In genomic region chr17:50409271-50409670, GRCm38 (mm10) we compare ENCODE assay signal across 25 mouse cellular contexts.
DNase-seq lines count a peak whose midpoint lies in the region; ATAC-seq lines count a peak whose summit lies in the region.
"Had no signal": no experiment of that assay in that cellular context is flagged by ENCODE, and none has a peak within 500 bp of the region (broad histone marks: within the 10 kb centered on the region; RNA-seq: fewer than 3 reads in every experiment).

No protein-coding gene starts in this region.

- H3K27ac ChIP-seq in heart, embryonic 10.5 days = no peak overlapping the region
- H3K27ac ChIP-seq in embryonic facial prominence, embryonic 10.5 days (replicated peaks) = peak overlapping the region; percentile 84; the same call in 1 of the 2 replicates
- H3K27ac ChIP-seq: forebrain, embryonic 13.5 days; heart, embryonic 13.5 days; hindbrain, embryonic 14.5 days; hindbrain, postnatal 0 days had no signal

- WGBS in heart, embryonic 10.5 days = 92% methylated on average over 3 of the region's 3 CpGs
- 95% methylated on average over 3 of the region's 3 CpGs for WGBS in embryonic facial prominence, embryonic 10.5 days

- no peak overlapping the region for H3K4me3 ChIP-seq in heart, embryonic 10.5 days
- H3K4me3 ChIP-seq in embryonic facial prominence, embryonic 10.5 days = no peak overlapping the region
- H3K4me3 ChIP-seq: forebrain, embryonic 10.5 days; forebrain, embryonic 13.5 days; heart, embryonic 13.5 days had no signal

- H3K36me3 ChIP-seq in heart, embryonic 10.5 days = no peaks in the 10 kb centered on the region
- H3K36me3 ChIP-seq in embryonic facial prominence, embryonic 10.5 days (replicated peaks) = no peaks in the 10 kb centered on the region
- H3K36me3 ChIP-seq: forebrain, embryonic 10.5 days; G1E; heart, embryonic 13.5 days had no signal

- no peaks in the 10 kb centered on the region for H3K9me3 ChIP-seq in heart, embryonic 10.5 days
- H3K9me3 ChIP-seq in embryonic facial prominence, embryonic 10.5 days = no peaks in the 10 kb centered on the region
- H3K9me3 ChIP-seq: forebrain, embryonic 10.5 days; forebrain, embryonic 13.5 days; heart, embryonic 13.5 days had no signal

- 0 out of 2 replicates have a peak, but pooled peaks cover 4% of the 10 kb centered on the region for H3K4me1 ChIP-seq in heart, embryonic 10.5 days
- H3K4me1 ChIP-seq in embryonic facial prominence, embryonic 10.5 days = peaks cover 21% of the 10 kb centered on the region
- H3K4me1 ChIP-seq: heart, embryonic 13.5 days had no signal

- ATAC-seq in megakaryocyte progenitor cell, adult 5-6 weeks (replicated peaks; ENCODE audit: poor library complexity) = 0 out of 2 replicates have a peak, but pooled peaks have one; percentile 15
- ATAC-seq: activated CD4-positive, CD25-positive, alpha-beta regulatory T cell, adult 4 months; forebrain, embryonic 13.5 days; forebrain, postnatal 0 days; hindbrain, postnatal 0 days; inflammation-experienced regulatory T-cells, adult 6 months; intestine, postnatal 0 days had no signal

- intact Hi-C loops in gastrocnemius, postnatal 36 days (cut with DNase I) = no loop called here

- no peaks in the 10 kb centered on the region for H3K27me3 ChIP-seq in heart, embryonic 10.5 days (ENCODE audit: insufficient read depth, poor library complexity, severe bottlenecking)
- no peaks in the 10 kb centered on the region for H3K27me3 ChIP-seq in embryonic facial prominence, embryonic 10.5 days (replicated peaks; ENCODE audit: low read depth, poor library complexity, severe bottlenecking)
- H3K27me3 ChIP-seq: CH12.LX; forebrain, embryonic 13.5 days; heart, embryonic 13.5 days had no signal

- peak; percentile 74 for DNase-seq in heart, adult 11 months
- no peak for DNase-seq in heart, embryonic 10.5 days (ENCODE audit: low spot score)
- DNase-seq in MEL-GATA-1-ER (ENCODE audit: extremely low read depth, low read depth) = peak; percentile 75
- DNase-seq in embryonic facial prominence, embryonic 10.5 days (ENCODE audit: low spot score) = no peak
- DNase-seq in kidney, adult 18-20 months = no peak
- no peak for DNase-seq in spleen, adult 12 weeks (ENCODE audit: low spot score)
- no peak for DNase-seq in gastrocnemius, postnatal 36 days
- DNase-seq: adrenal gland, adult 8-10 months; adrenal gland, postnatal 25 days; forebrain, postnatal 0 days; gastrocnemius, postnatal 10 days; heart, adult 18-20 months; heart, postnatal 14 days; heart, postnatal 4 days had no signal

Comparison
In these comparisons a context has a peak if more than half of its experiments do, and no peak if none do; other contexts are left out.
1. DNase-seq: peak in heart, adult 11 months (single experiment) and MEL-GATA-1-ER (single experiment); none in heart, embryonic 10.5 days (single experiment), embryonic facial prominence, embryonic 10.5 days (single experiment), kidney, adult 18-20 months (single experiment), spleen, adult 12 weeks (single experiment) and gastrocnemius, postnatal 36 days (0 of 2).